Mouse (Mus musculus): ENCODE measurements around the gene Snx33. TPM values are rescaled to one million over a fixed set of nuclear protein-coding genes. Genes with fewer than 3 reads are reported as not detected.
A peak's percentile ranks its signal among the peaks of the same experiment; 100 is the strongest.

Gene Snx33
- polyA plus RNA-seq (2015; fragmentation: Nextera tagmentation; extraction: Ambion mirVana) = 11.5 and 13.1 TPM in 2 replicates

GRCm38 (mm10) chr9:56928041-56928811 lies at the start of gene Snx33:
Gene Snx33 (minus strand): TSS chr9:56928371.
- Histone ChIP-seq H3K4me2 (peak within 1 kb of the TSS; percentile 74), H3K4me1 (peaks cover 46% of the 10 kb centered on the region), H3K36me3 (peaks cover 12% of the 10 kb centered on the region), H3K27me3 (no peaks in the 10 kb centered on the region), H3K4me3 (peak within 1 kb of the TSS; percentile 59), H3K27ac (peak within 1 kb of the TSS; percentile 99), H3K9me3 (no peaks in the 10 kb centered on the region), H3K9ac (peak within 1 kb of the TSS; percentile 78)
- peak; percentile 83 for ATAC-seq (ENCODE audit: insufficient number of reproducible peaks, insufficient read depth, low FRiP score, low TSS enrichment, low read depth)
- under 1% methylated on average over 50 of the region's 50 CpGs for WGBS

- no peaks in the 10 kb centered on the region for H3K4me1 ChIP-seq
- no peak overlapping the region for H3K4me2 ChIP-seq
- H3K27ac ChIP-seq = no peak overlapping the region
- no peak overlapping the region for H3K4me3 ChIP-seq
- 77% methylated on average over 3 of the region's 3 CpGs for WGBS
- peaks cover 38% of the 10 kb centered on the region for H3K36me3 ChIP-seq
- no peaks in the 10 kb centered on the region for H3K27me3 ChIP-seq
- no peak overlapping the region for H3K9ac ChIP-seq
- H3K9me3 ChIP-seq = no peaks in the 10 kb centered on the region
- no peak for ATAC-seq (ENCODE audit: insufficient number of reproducible peaks, insufficient read depth, low FRiP score, low TSS enrichment, low read depth)
Measured at GRCm38 (mm10) chr9:56975199-56975598, 47.0 kb upstream of the Snx33 start.

- Histone ChIP-seq H3K27ac (no peak overlapping the region), H3K36me3 (peaks cover 35% of the 10 kb centered on the region), H3K4me2 (no peak overlapping the region), H3K9me3 (no peaks in the 10 kb centered on the region), H3K9ac (no peak overlapping the region), H3K4me1 (no peaks in the 10 kb centered on the region), H3K4me3 (no peak overlapping the region), H3K27me3 (no peaks in the 10 kb centered on the region)
- ATAC-seq (ENCODE audit: insufficient number of reproducible peaks, insufficient read depth, low FRiP score, low TSS enrichment, low read depth) = no peak
- 86% methylated on average over 8 of the region's 8 CpGs for WGBS
Measured at GRCm38 (mm10) chr9:56973960-56974524, 45.9 kb upstream of the Snx33 start.

GRCm38 (mm10) chr9:56970158-56970557 lies 42.0 kb upstream of the Snx33 start:
- ATAC-seq (ENCODE audit: insufficient number of reproducible peaks, insufficient read depth, low FRiP score, low TSS enrichment, low read depth) = no peak
- Histone ChIP-seq H3K36me3 (peaks cover 46% of the 10 kb centered on the region), H3K27me3 (no peaks in the 10 kb centered on the region), H3K4me2 (no peak overlapping the region), H3K4me3 (no peak overlapping the region), H3K4me1 (no peaks in the 10 kb centered on the region), H3K9ac (no peak overlapping the region), H3K27ac (no peak overlapping the region), H3K9me3 (no peaks in the 10 kb centered on the region)
- WGBS = 78% methylated on average over 2 of the region's 2 CpGs

GRCm38 (mm10) chr9:56961591-56961990 lies 33.4 kb upstream of the Snx33 start:
- Histone ChIP-seq H3K9me3 (0 out of 2 replicates have a peak, but pooled peaks cover 3% of the 10 kb centered on the region), H3K4me2 (no peak overlapping the region), H3K4me1 (no peaks in the 10 kb centered on the region), H3K27me3 (no peaks in the 10 kb centered on the region), H3K9ac (no peak overlapping the region), H3K36me3 (peaks cover 62% of the 10 kb centered on the region), H3K27ac (no peak overlapping the region), H3K4me3 (no peak overlapping the region)
- no peak for ATAC-seq (ENCODE audit: insufficient number of reproducible peaks, insufficient read depth, low FRiP score, low TSS enrichment, low read depth)
- WGBS = 97% methylated on average over 3 of the region's 3 CpGs

- Histone ChIP-seq H3K36me3 (peaks cover 54% of the 10 kb centered on the region), H3K4me1 (no peaks in the 10 kb centered on the region), H3K9me3 (0 out of 2 replicates have a peak, but pooled peaks cover 3% of the 10 kb centered on the region), H3K27ac (no peak overlapping the region), H3K27me3 (no peaks in the 10 kb centered on the region), H3K4me3 (no peak overlapping the region), H3K9ac (no peak overlapping the region), H3K4me2 (no peak overlapping the region)
- 90% methylated on average over 2 of the region's 2 CpGs for WGBS
- no peak for ATAC-seq (ENCODE audit: insufficient number of reproducible peaks, insufficient read depth, low FRiP score, low TSS enrichment, low read depth)
Measured at GRCm38 (mm10) chr9:56958689-56959088, 30.5 kb upstream of the Snx33 start.

- no peak overlapping the region for H3K4me3 ChIP-seq
- H3K36me3 ChIP-seq = peaks cover 39% of the 10 kb centered on the region
- H3K9ac ChIP-seq = no peak overlapping the region
- H3K9me3 ChIP-seq = 0 out of 2 replicates have a peak, but pooled peaks cover 3% of the 10 kb centered on the region
- H3K4me2 ChIP-seq = no peak overlapping the region
- H3K27ac ChIP-seq = no peak overlapping the region
- WGBS = 71% methylated on average over 7 of the region's 7 CpGs
- ATAC-seq (ENCODE audit: insufficient number of reproducible peaks, insufficient read depth, low FRiP score, low TSS enrichment, low read depth) = no peak
- H3K4me1 ChIP-seq = no peaks in the 10 kb centered on the region
- no peaks in the 10 kb centered on the region for H3K27me3 ChIP-seq
Measured at GRCm38 (mm10) chr9:56956966-56957675, 28.9 kb upstream of the Snx33 start.

GRCm38 (mm10) chr9:56953562-56953961 lies 25.4 kb upstream of the Snx33 start:
- WGBS = 93% methylated on average over 1 of the region's 1 CpGs
- H3K27ac ChIP-seq = no peak overlapping the region

GRCm38 (mm10) chr9:56950414-56951400 lies 22.5 kb upstream of the Snx33 start, which contains the start of gene Snupn:
Gene Snupn (plus strand): TSS chr9:56950878.
- Histone ChIP-seq H3K4me3 (peak within 1 kb of the TSS; percentile 65), H3K9ac (peak within 1 kb of the TSS; percentile 83), H3K27ac (peak within 1 kb of the TSS; percentile 95), H3K27me3 (no peaks in the 10 kb centered on the region), H3K4me1 (peaks cover 11% of the 10 kb centered on the region), H3K4me2 (peak within 1 kb of the TSS; percentile 82), H3K36me3 (peaks cover 3% of the 10 kb centered on the region; the same call in 1 of the 2 replicates), H3K9me3 (no peaks in the 10 kb centered on the region)
- ATAC-seq (ENCODE audit: insufficient number of reproducible peaks, insufficient read depth, low FRiP score, low TSS enrichment, low read depth) = peak; percentile 98
- WGBS = under 1% methylated on average over 50 of the region's 50 CpGs

More at GRCm38 (mm10) chr9:56953562-56953961, 25.4 kb upstream of the Snx33 start:
- Histone ChIP-seq H3K9ac (no peak overlapping the region), H3K9me3 (no peaks in the 10 kb centered on the region), H3K4me1 (peaks cover 11% of the 10 kb centered on the region), H3K4me3 (no peak overlapping the region), H3K4me2 (no peak overlapping the region), H3K27me3 (no peaks in the 10 kb centered on the region), H3K36me3 (peaks cover 18% of the 10 kb centered on the region; the same call in 1 of the 2 replicates)
- no peak for ATAC-seq (ENCODE audit: insufficient number of reproducible peaks, insufficient read depth, low FRiP score, low TSS enrichment, low read depth)

- H3K36me3 ChIP-seq = no peaks in the 10 kb centered on the region
- peak overlapping the region; percentile 65 for H3K4me3 ChIP-seq
- peak overlapping the region; percentile 67 for H3K9ac ChIP-seq
- H3K27me3 ChIP-seq = no peaks in the 10 kb centered on the region
- peaks cover 11% of the 10 kb centered on the region for H3K4me1 ChIP-seq
- H3K4me2 ChIP-seq = peak overlapping the region; percentile 82
- WGBS = 17% methylated on average over 13 of the region's 13 CpGs
- H3K27ac ChIP-seq = peak overlapping the region; percentile 72
- no peak for ATAC-seq (ENCODE audit: insufficient number of reproducible peaks, insufficient read depth, low FRiP score, low TSS enrichment, low read depth)
- H3K9me3 ChIP-seq = no peaks in the 10 kb centered on the region
Measured at GRCm38 (mm10) chr9:56949767-56950166, 21.6 kb upstream of the Snx33 start.
